14 mouse cellular contexts compared by ENCODE assay signal in genomic region chr17:80780303-80780702, GRCm38 (mm10). TPM values are rescaled to one million over a fixed set of nuclear protein-coding genes. Genes with fewer than 3 reads are reported as not detected.
DNase-seq lines count a peak whose midpoint lies in the region; ATAC-seq lines count a peak whose summit lies in the region.
"Had no signal": no experiment of that assay in that cellular context is flagged by ENCODE, and none has a peak within 500 bp of the region (broad histone marks: within the 10 kb centered on the region; RNA-seq: fewer than 3 reads in every experiment).

No protein-coding gene starts in this region.

- ATAC-seq in heart, embryonic 15.5 days (replicated peaks; ENCODE audit: insufficient number of reproducible peaks, insufficient read depth, low FRiP score, low read depth) = no peak
- ATAC-seq in lung, embryonic 15.5 days (ENCODE audit: borderline replicate concordance, extremely low read depth, low FRiP score, low TSS enrichment) = no peak
- ATAC-seq in hindbrain, embryonic 15.5 days (ENCODE audit: low FRiP score, low read depth) = no peak
- ATAC-seq in limb, embryonic 15.5 days (ENCODE audit: insufficient number of reproducible peaks, low FRiP score, low TSS enrichment, low read depth) = no peak
- ATAC-seq: CD4-positive, CD25-positive, alpha-beta regulatory T cell, adult 4 months; midbrain, embryonic 16.5 days had no signal

- no peaks in the 10 kb centered on the region for H3K9me3 ChIP-seq in heart, embryonic 15.5 days (replicated peaks)
- 0 out of 2 replicates have a peak, but pooled peaks cover 2% of the 10 kb centered on the region for H3K9me3 ChIP-seq in heart, embryonic 10.5 days
- no peaks in the 10 kb centered on the region for H3K9me3 ChIP-seq in lung, embryonic 15.5 days
- no peaks in the 10 kb centered on the region for H3K9me3 ChIP-seq in hindbrain, embryonic 15.5 days
- no peaks in the 10 kb centered on the region for H3K9me3 ChIP-seq in limb, embryonic 15.5 days
- H3K9me3 ChIP-seq: liver, embryonic 15.5 days had no signal

- no peak for DNase-seq in heart, embryonic 10.5 days (ENCODE audit: low spot score)
- no peak for DNase-seq in lung, postnatal 14 days
- DNase-seq in spleen, postnatal 36 days (ENCODE audit: low spot score in 2 of 2) = no peak
- no peak for DNase-seq in adrenal gland, adult 2 months
- DNase-seq: cerebellum, adult 8-10 months; kidney, adult 2 months; kidney, postnatal 36 days had no signal

- H3K36me3 ChIP-seq in heart, embryonic 15.5 days = no peaks in the 10 kb centered on the region
- H3K36me3 ChIP-seq in heart, embryonic 10.5 days = no peaks in the 10 kb centered on the region
- no peaks in the 10 kb centered on the region for H3K36me3 ChIP-seq in lung, embryonic 15.5 days
- no peaks in the 10 kb centered on the region for H3K36me3 ChIP-seq in hindbrain, embryonic 15.5 days
- H3K36me3 ChIP-seq in limb, embryonic 15.5 days = no peaks in the 10 kb centered on the region
- H3K36me3 ChIP-seq: liver, embryonic 15.5 days had no signal

- H3K4me1 ChIP-seq in heart, embryonic 15.5 days (replicated peaks) = peaks cover under 1% of the 10 kb centered on the region
- no peaks in the 10 kb centered on the region for H3K4me1 ChIP-seq in heart, embryonic 10.5 days
- H3K4me1 ChIP-seq in lung, embryonic 15.5 days = peaks cover 32% of the 10 kb centered on the region
- H3K4me1 ChIP-seq in hindbrain, embryonic 15.5 days (replicated peaks) = no peaks in the 10 kb centered on the region
- H3K4me1 ChIP-seq in limb, embryonic 15.5 days = peaks cover 23% of the 10 kb centered on the region
- H3K4me1 ChIP-seq: liver, embryonic 15.5 days had no signal

- no peak overlapping the region for H3K4me2 ChIP-seq in heart, embryonic 15.5 days
- H3K4me2 ChIP-seq in lung, embryonic 15.5 days = no peak overlapping the region
- no peak overlapping the region for H3K4me2 ChIP-seq in hindbrain, embryonic 15.5 days
- no peak overlapping the region for H3K4me2 ChIP-seq in limb, embryonic 15.5 days
- H3K4me2 ChIP-seq: liver, embryonic 15.5 days had no signal

- H3K4me3 ChIP-seq in heart, embryonic 15.5 days = no peak overlapping the region
- H3K4me3 ChIP-seq in heart, embryonic 10.5 days = no peak overlapping the region
- H3K4me3 ChIP-seq in lung, embryonic 15.5 days = no peak overlapping the region
- H3K4me3 ChIP-seq in hindbrain, embryonic 15.5 days = no peak overlapping the region
- H3K4me3 ChIP-seq in limb, embryonic 15.5 days = no peak overlapping the region
- H3K4me3 ChIP-seq: liver, embryonic 15.5 days had no signal

- no peaks in the 10 kb centered on the region for H3K27me3 ChIP-seq in heart, embryonic 15.5 days
- H3K27me3 ChIP-seq in heart, embryonic 10.5 days (ENCODE audit: insufficient read depth, poor library complexity, severe bottlenecking) = no peaks in the 10 kb centered on the region
- no peaks in the 10 kb centered on the region for H3K27me3 ChIP-seq in lung, embryonic 15.5 days
- H3K27me3 ChIP-seq in hindbrain, embryonic 15.5 days = no peaks in the 10 kb centered on the region
- no peaks in the 10 kb centered on the region for H3K27me3 ChIP-seq in limb, embryonic 15.5 days
- H3K27me3 ChIP-seq: liver, embryonic 15.5 days had no signal

- peak overlapping the region; percentile 23 for H3K27ac ChIP-seq in heart, embryonic 15.5 days
- no peak overlapping the region for H3K27ac ChIP-seq in heart, embryonic 10.5 days
- H3K27ac ChIP-seq in lung, embryonic 15.5 days = peak overlapping the region; percentile 70
- peak overlapping the region; percentile 12; the same call in 1 of the 2 replicates for H3K27ac ChIP-seq in hindbrain, embryonic 15.5 days (replicated peaks)
- H3K27ac ChIP-seq in limb, embryonic 15.5 days = peak overlapping the region; percentile 47; the same call in 1 of the 2 replicates
- H3K27ac ChIP-seq: liver, embryonic 15.5 days had no signal

- WGBS in heart, embryonic 15.5 days = 56% methylated on average over 7 of the region's 7 CpGs
- WGBS in heart, embryonic 10.5 days = 63% methylated on average over 7 of the region's 7 CpGs
- 47% methylated on average over 7 of the region's 7 CpGs for WGBS in lung, embryonic 15.5 days
- 26% methylated on average over 7 of the region's 7 CpGs for WGBS in hindbrain, embryonic 15.5 days
- 57% methylated on average over 7 of the region's 7 CpGs for WGBS in limb, embryonic 15.5 days

- H3K9ac ChIP-seq in heart, embryonic 15.5 days = no peak overlapping the region
- H3K9ac ChIP-seq in lung, embryonic 15.5 days = no peak overlapping the region
- H3K9ac ChIP-seq in hindbrain, embryonic 15.5 days = no peak overlapping the region
- no peak overlapping the region for H3K9ac ChIP-seq in limb, embryonic 15.5 days
- H3K9ac ChIP-seq: liver, embryonic 15.5 days had no signal

RNA-seq across cellular contexts. Expression of gene Map4k3, which starts 52.0 kb away (rescaled TPM):
- 17.9 and 19.1 TPM in 2 replicates for polyA plus RNA-seq in heart, embryonic 15.5 days (2015; fragmentation: Nextera tagmentation; extraction: Ambion mirVana)
- polyA plus RNA-seq in heart, embryonic 10.5 days (2016; fragmentation: Nextera tagmentation; extraction: Ambion mirVana) = 13.5 and 17.6 TPM in 2 replicates
- polyA plus RNA-seq in lung, embryonic 15.5 days (2015; fragmentation: Nextera tagmentation; extraction: Ambion mirVana) = 44.6 and 46.4 TPM in 2 replicates
- 25.4 TPM in 2 replicates for polyA plus RNA-seq in hindbrain, embryonic 15.5 days (2015; fragmentation: Nextera tagmentation; extraction: Ambion mirVana)
- polyA plus RNA-seq in limb, embryonic 15.5 days (2015; fragmentation: Nextera tagmentation; extraction: Ambion mirVana) = 21.2 and 31.1 TPM in 2 replicates
- total RNA-seq in adrenal gland, adult 2 months (2021) = 10 to 100 TPM; 38.0 to 46.4 TPM
- polyA plus RNA-seq in adrenal gland, adult 2 months (2012; rRNA removed) = 46.5 and 47.2 TPM in 2 replicates
